Mouse (Mus musculus) CH12.LX (cell line): ENCODE measurements at regions not wholly inside any gene's neighbourhood (a gene's known extent, or its start where the extent isn't known, plus 50 kb on each side); places are given as distances from the start of the nearest gene placed in this dataset.

Source experiments
- CTCF ChIP-seq, 2 experiments: IDR thresholded peaks in 1 of 2; conservative IDR thresholded peaks in 1 of 2; 2 replicates each; pipeline ENCODE4 v1.5.1; 2011 to 2012; ENCODE audit warnings: low read depth in 2 of 2, low read length in 2 of 2, improper control_type of control experiment in 1 of 2, inconsistent platforms in 1 of 2, mild to moderate bottlenecking in 1 of 2, moderate library complexity in 1 of 2
- ELF1 ChIP-seq: IDR thresholded peaks from 2 replicates; pipeline ENCODE4 v1.6.1; 2014; ENCODE audit warnings: low read depth, mild to moderate bottlenecking, inconsistent platforms, low read length, improper control_type of control experiment
- MXI1 ChIP-seq: IDR thresholded peaks from 2 replicates; pipeline ENCODE4 v1.6.1; 2011; ENCODE audit warnings: mild to moderate bottlenecking, low read depth, low read length, improper control_type of control experiment
- POLR2A ChIP-seq: IDR thresholded peaks from 2 replicates; pipeline ENCODE4 v1.6.1; 2011; ENCODE audit warnings: low read depth, mild to moderate bottlenecking, improper control_type of control experiment, low read length
- UBTF ChIP-seq: IDR thresholded peaks from 2 replicates; pipeline ENCODE4 v1.6.1; 2012; ENCODE audit warnings: low read depth, mild to moderate bottlenecking, inconsistent platforms, low read length, improper control_type of control experiment, moderate library complexity
- USF1 ChIP-seq: IDR thresholded peaks from 2 replicates; pipeline ENCODE4 v1.6.1; 2014; ENCODE audit warnings: low read depth, mild to moderate bottlenecking, inconsistent platforms, low read length, improper control_type of control experiment

DNA sequence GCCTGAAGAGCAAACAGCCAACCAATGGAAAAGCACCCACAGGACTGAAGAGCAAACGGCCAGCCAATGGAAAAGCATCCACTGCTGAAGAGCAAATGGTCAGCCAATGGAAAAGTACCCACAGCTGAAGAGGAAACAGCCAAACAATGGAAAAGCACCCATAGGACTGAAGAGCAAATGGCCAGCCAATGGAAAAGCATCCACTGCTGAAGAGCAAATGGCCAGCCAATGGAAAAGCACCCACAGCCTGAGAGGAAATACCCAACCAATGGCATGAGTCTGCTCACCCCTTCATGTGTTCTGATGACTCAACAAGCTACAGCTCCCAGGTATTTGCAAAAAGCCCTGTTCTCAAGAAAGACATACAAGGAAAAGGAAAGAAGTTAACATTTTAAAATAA, 101.4 kb upstream of the Dazl start:
- TF ChIP-seq CTCF (conservative IDR thresholded peaks at IDR 0.05 in 1 of 2, IDR thresholded peaks at IDR 0.05 in 1 of 2; ENCODE audit: low read depth in 2 of 2, low read length in 2 of 2): no peak
- TF ChIP-seq MXI1: no peak
- TF ChIP-seq UBTF: no peak
- no peak for TF ChIP-seq POLR2A
- TF ChIP-seq USF1: no peak
- no peak for TF ChIP-seq ELF1
